Mouse (Mus musculus) CH12.LX (cell line): ENCODE results near the gene Casp3. TPM values are rescaled to one million over a fixed set of nuclear protein-coding genes. Genes with fewer than 3 reads are reported as not detected.
A peak's percentile ranks its signal among the peaks of the same experiment; 100 is the strongest.

Experiments
- DNase-seq: peaks from one replicate; pipeline ENCODE4 v3.0.0-alpha.2; 2013; ENCODE audit errors: extremely low read depth
- H3K27ac ChIP-seq: 2 replicates; pipeline ENCODE4 v1.5.1; 2012; ENCODE audit warnings: low read depth, mild to moderate bottlenecking, control low read depth, moderate library complexity; ENCODE audit not compliant: insufficient read depth
- H3K27me3 ChIP-seq: replicated peaks from 2 replicates; pipeline ENCODE3; 2012; ENCODE audit warnings: inconsistent platforms
- H3K36me3 ChIP-seq, 2 experiments: replicated peaks in 1 of 2; 2 replicates each; pipeline versions ENCODE3 to v1.6.1; 2012; ENCODE audit warnings: inconsistent platforms in 1 of 2, low read length in 1 of 2, mild to moderate bottlenecking in 1 of 2, mixed read lengths in 1 of 2, moderate library complexity in 1 of 2; ENCODE audit not compliant: control insufficient read depth in 1 of 2, insufficient read depth in 1 of 2
- H3K4me1 ChIP-seq, 2 experiments: 2 replicates each; pipeline ENCODE4 v1.6.1; 2012; ENCODE audit warnings: inconsistent platforms in 1 of 2, moderate library complexity in 1 of 2; ENCODE audit not compliant: insufficient read depth in 2 of 2, control insufficient read depth in 1 of 2
- H3K4me2 ChIP-seq: 2 replicates; pipeline ENCODE4 v1.6.1; 2012; ENCODE audit warnings: low read depth, mild to moderate bottlenecking, control low read depth; ENCODE audit not compliant: poor library complexity, insufficient read depth, severe bottlenecking
- H3K4me3 ChIP-seq, 3 experiments: fragments of 150-350 bp in 1 of 3; sonication (generic) in 1 of 3; replicated peaks in 1 of 3; 2 replicates each; pipeline versions ENCODE3 to v1.5.1; 2011 to 2012; ENCODE audit warnings: low read depth in 2 of 3, low read length in 2 of 3, mild to moderate bottlenecking in 2 of 3, moderate library complexity in 2 of 3, control low read depth in 1 of 3, improper control_type of control experiment in 1 of 3, inconsistent platforms in 1 of 3, mixed read lengths in 1 of 3; ENCODE audit not compliant: poor library complexity in 1 of 3
- H3K79me2 ChIP-seq: replicated peaks from 2 replicates; pipeline ENCODE4 v1.6.1; 2012; ENCODE audit warnings: mild to moderate bottlenecking, moderate library complexity; ENCODE audit not compliant: control insufficient read depth, poor library complexity, insufficient read depth, severe bottlenecking; ENCODE audit errors: extremely low read depth
- H3K9ac ChIP-seq: 2 replicates; pipeline ENCODE4 v1.6.1; 2012; ENCODE audit warnings: low read depth, mild to moderate bottlenecking, control low read depth, moderate library complexity; ENCODE audit not compliant: insufficient read depth
- H3K9me3 ChIP-seq: replicated peaks from 2 replicates; pipeline ENCODE3; 2012; ENCODE audit warnings: low read length, inconsistent platforms, mixed read lengths
- CHD1 ChIP-seq: IDR thresholded peaks from 2 replicates; pipeline ENCODE4 v1.6.1; 2012; ENCODE audit warnings: low read depth, low read length, improper control_type of control experiment, inconsistent platforms
- CHD2 ChIP-seq: IDR thresholded peaks from 2 replicates; pipeline ENCODE4 v1.6.1; 2011; ENCODE audit warnings: low read length, improper control_type of control experiment
- E2F4 ChIP-seq: IDR thresholded peaks from 2 replicates; pipeline ENCODE4 v1.6.1; 2011; ENCODE audit warnings: low read depth, low read length, improper control_type of control experiment; ENCODE audit not compliant: insufficient replicate concordance
- HCFC1 ChIP-seq: IDR thresholded peaks from 2 replicates; pipeline ENCODE4 v1.6.1; 2012; ENCODE audit warnings: low read depth, mild to moderate bottlenecking, inconsistent platforms, low read length, improper control_type of control experiment
- JUN ChIP-seq: IDR thresholded peaks from 2 replicates; pipeline ENCODE4 v1.6.1; 2011; ENCODE audit warnings: low read depth, mild to moderate bottlenecking, low read length, improper control_type of control experiment, moderate library complexity; ENCODE audit not compliant: insufficient read depth
- MAX ChIP-seq: IDR thresholded peaks from 2 replicates; pipeline ENCODE4 v1.6.1; 2011; ENCODE audit warnings: low read length, improper control_type of control experiment
- MXI1 ChIP-seq: IDR thresholded peaks from 2 replicates; pipeline ENCODE4 v1.6.1; 2011; ENCODE audit warnings: mild to moderate bottlenecking, low read depth, low read length, improper control_type of control experiment
- MYC ChIP-seq: IDR thresholded peaks from 2 replicates; pipeline ENCODE4 v1.6.1; 2011; ENCODE audit warnings: low read depth, mild to moderate bottlenecking, improper control_type of control experiment, low read length
- NELFE ChIP-seq: IDR thresholded peaks from 2 replicates; pipeline ENCODE4 v1.6.1; 2011; ENCODE audit warnings: low read depth, low read length, improper control_type of control experiment
- NRF1 ChIP-seq: IDR thresholded peaks from 2 replicates; pipeline ENCODE4 v1.6.1; 2014; ENCODE audit warnings: low read depth, mild to moderate bottlenecking, inconsistent platforms, low read length, improper control_type of control experiment, moderate library complexity
- PAX5 ChIP-seq: IDR thresholded peaks from 2 replicates; pipeline ENCODE4 v1.6.1; 2012; ENCODE audit warnings: low read length, inconsistent platforms, mixed read lengths
- POLR2AphosphoS2 ChIP-seq: IDR thresholded peaks from 2 replicates; pipeline ENCODE4 v1.6.1; 2011; ENCODE audit warnings: low read depth, low read length, improper control_type of control experiment
- RCOR1 ChIP-seq: conservative IDR thresholded peaks from 2 replicates; pipeline ENCODE4 v1.6.1; 2012; ENCODE audit warnings: low read depth, mild to moderate bottlenecking, inconsistent platforms, low read length, improper control_type of control experiment
- TBP ChIP-seq: conservative IDR thresholded peaks from 2 replicates; pipeline ENCODE4 v1.6.1; 2011; ENCODE audit warnings: low read depth, low read length, improper control_type of control experiment
- TCF12 ChIP-seq: IDR thresholded peaks from 2 replicates; pipeline ENCODE4 v1.6.1; 2014; ENCODE audit warnings: low read depth, mild to moderate bottlenecking, inconsistent platforms, low read length, improper control_type of control experiment
- UBTF ChIP-seq: IDR thresholded peaks from 2 replicates; pipeline ENCODE4 v1.6.1; 2012; ENCODE audit warnings: low read depth, mild to moderate bottlenecking, inconsistent platforms, low read length, improper control_type of control experiment, moderate library complexity
- USF2 ChIP-seq: conservative IDR thresholded peaks from 2 replicates; pipeline ENCODE4 v1.6.1; 2011; ENCODE audit warnings: low read depth, low read length, improper control_type of control experiment
- ZKSCAN1 ChIP-seq: IDR thresholded peaks from 2 replicates; pipeline ENCODE4 v1.6.1; 2012; ENCODE audit warnings: low read depth, inconsistent platforms, low read length, improper control_type of control experiment, borderline replicate concordance
- ZNF384 ChIP-seq: IDR thresholded peaks from 2 replicates; pipeline ENCODE4 v1.6.1; 2012; ENCODE audit warnings: low read depth, low read length, improper control_type of control experiment, inconsistent platforms
- dilution Hi-C: fragments of 300-500 bp; cut with MboI; formaldehyde crosslinking; loops from 2 replicates; pipeline ENCODE4 v1.14.3; 2020; ENCODE audit warnings: low sequenced_read_pairs; ENCODE audit not compliant: extremely low pct_unique_long_range_greater_than_20kb, extremely low pct_ligation_motif_present
- in situ Hi-C: fragments of 300-500 bp; cut with MboI; formaldehyde crosslinking; loops from 3 replicates; pipeline ENCODE4 v1.14.3; 2019; ENCODE audit warnings: low sequenced_read_pairs, low pct_ligation_motif_present, low pct_unique_long_range_greater_than_20kb, mixed read lengths
- polyA plus RNA-seq: library from polyadenylated mRNA; unstranded; fragments of >175 nt; gene quantifications from 2 replicates; pipeline ENCODE4 v1.2.1, GENCODE M21; 2012; ENCODE audit warnings: low read depth; ENCODE audit not compliant: insufficient read length
- total RNA-seq, 2 experiments: library from RNA; depleted of rRNA; stranded (reverse); fragments of 300-350 nt in 1 of 2; fragments of >200 nt in 1 of 2; gene quantifications; 2 replicates each; pipeline ENCODE4 v1.2.3; 2012 to 2014

Gene Casp3
- total and polyA plus RNA-seq, 3 experiments: 43.7 to 105 (median 70.0) TPM

- peaks cover 37% of the 10 kb centered on the region for H3K79me2 ChIP-seq
- H3K4me1 ChIP-seq: peaks cover 4 to 27% of the 10 kb centered on the region in 2 experiments
- peaks cover 8% of the 10 kb centered on the region for H3K9me3 ChIP-seq
- no peak for DNase-seq
- TF ChIP-seq TBP (0 out of 2 replicates have a peak, but pooled peaks have one; percentile 2), JUN (no peak), CHD1 (0 out of 2 replicates have a peak, but pooled peaks have one; percentile 20)
- H3K36me3 ChIP-seq: peaks cover 14 to 28% of the 10 kb centered on the region in 2 experiments
- peak overlapping the region; percentile 57 for H3K4me2 ChIP-seq
- H3K9ac ChIP-seq: peak overlapping the region; percentile 91
- H3K4me3 ChIP-seq: peak overlapping the region; percentile 67 to 87 (median 68)
- peak overlapping the region; percentile 21; the same call in 1 of the 2 replicates for H3K27ac ChIP-seq
- no peaks in the 10 kb centered on the region for H3K27me3 ChIP-seq
- in situ Hi-C loops (no loop called here), dilution Hi-C loops (no loop called here)
Measured at GRCm38 (mm10) chr8:46615936-46616335, 1.2 kb upstream of the Casp3 start.

GRCm38 (mm10) chr8:46617690-46618620, 864 bp downstream of the Casp3 start:
- H3K4me1 ChIP-seq: peaks cover 4 to 24% of the 10 kb centered on the region in 2 experiments
- in situ Hi-C loops (no loop called here), dilution Hi-C loops (no loop called here)
- peak overlapping the region; percentile 32; the same call in 1 of the 2 replicates for H3K27ac ChIP-seq
- no peak for DNase-seq
- H3K4me3 ChIP-seq: peak overlapping the region; percentile 67 to 96 (median 80)
- no peaks in the 10 kb centered on the region for H3K27me3 ChIP-seq
- peaks cover 8% of the 10 kb centered on the region for H3K9me3 ChIP-seq
- H3K4me2 ChIP-seq: peak overlapping the region; percentile 100
- H3K79me2 ChIP-seq: peaks cover 41% of the 10 kb centered on the region
- peak overlapping the region; percentile 82 for H3K9ac ChIP-seq
- H3K36me3 ChIP-seq: peaks cover 6 to 23% of the 10 kb centered on the region in 2 experiments
- TF ChIP-seq UBTF (peak; percentile 35; the same call in 1 of the 2 replicates), MYC (no peak), E2F4 (no peak), USF2 (no peak), POLR2AphosphoS2 (no peak), MXI1 (no peak; the same call in 1 of the 2 replicates), NRF1 (no peak), PAX5 (no peak), RCOR1 (no peak), TBP (0 out of 2 replicates have a peak, but pooled peaks have one; percentile 13), ZKSCAN1 (no peak), TCF12 (no peak), CHD2 (no peak), MAX (no peak), HCFC1 (no peak), NELFE (no peak), ZNF384 (no peak)
